Mouse (Mus musculus) adrenal gland, postnatal 25 days (tissue): Measurements from ENCODE around the gene Egr2. TPM values are rescaled to one million over a fixed set of nuclear protein-coding genes. Genes with fewer than 3 reads are reported as not detected.

ENCODE experiments used
- DNase-seq: peaks from one replicate; pipeline ENCODE4 v3.0.0; 2021; ENCODE audit warnings: mixed read lengths
- long read RNA-seq: library from polyadenylated mRNA; stranded (forward); transcript quantifications from one replicate; pipeline ENCODE4 v2.0.0, GENCODE M21; 2021
- total RNA-seq: library from RNA; stranded (reverse); gene quantifications from 2 replicates; pipeline ENCODE4 v1.2.3, GENCODE M21; 2021

Gene Egr2
- 0.39 and 1.5 TPM in 2 replicates for total RNA-seq
- long read RNA-seq, partial matches to known transcripts, result 0 of 1 reads
- long read RNA-seq, other reads (novel, unspliced or antisense), result 0 of 1 reads

DNA sequence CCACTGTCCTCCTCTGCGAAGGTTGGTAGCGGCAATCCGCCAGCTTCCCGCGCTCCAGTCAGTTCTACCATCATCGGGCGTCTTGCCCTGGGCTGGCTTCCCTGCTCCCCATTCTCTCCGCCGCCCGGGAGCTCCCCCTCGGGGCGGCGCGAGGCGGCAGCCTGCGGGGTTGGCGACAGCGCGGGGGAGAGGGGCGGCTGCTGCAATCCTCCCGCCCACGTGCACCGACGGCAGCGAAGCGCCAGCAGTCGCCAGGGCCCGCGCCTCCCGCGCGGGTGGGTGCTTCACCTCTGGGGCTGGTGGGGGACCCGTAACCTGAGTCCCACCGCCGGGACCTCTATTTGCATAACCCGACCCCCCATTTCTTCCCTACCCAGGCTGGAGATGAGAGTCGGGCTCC is at the start of gene Egr2:
Gene Egr2 (plus strand): TSS at position 220 of the 400 bp plus-strand sequence.
- peak; percentile 39 for DNase-seq

DNA sequence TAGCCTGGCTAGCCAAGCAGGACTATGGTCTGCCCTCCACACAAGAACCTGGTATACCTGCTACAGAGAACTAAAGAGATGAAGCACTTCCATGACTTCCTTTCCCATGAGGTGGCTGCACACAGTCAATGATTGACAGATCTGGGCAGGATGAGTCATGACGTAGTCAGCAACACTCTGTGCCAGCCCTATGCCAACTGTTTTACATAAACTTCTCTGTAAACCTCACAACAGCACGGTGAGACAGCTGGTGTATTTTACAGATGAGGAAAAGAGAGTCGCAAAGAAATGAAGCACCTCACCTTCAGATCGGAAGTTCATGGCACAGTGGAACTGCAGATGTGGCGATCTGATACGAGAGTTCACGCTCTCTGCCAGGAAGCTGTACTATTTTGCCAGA is 47.8 kb upstream of the Egr2 start:
- peak; percentile 9 for DNase-seq

DNA sequence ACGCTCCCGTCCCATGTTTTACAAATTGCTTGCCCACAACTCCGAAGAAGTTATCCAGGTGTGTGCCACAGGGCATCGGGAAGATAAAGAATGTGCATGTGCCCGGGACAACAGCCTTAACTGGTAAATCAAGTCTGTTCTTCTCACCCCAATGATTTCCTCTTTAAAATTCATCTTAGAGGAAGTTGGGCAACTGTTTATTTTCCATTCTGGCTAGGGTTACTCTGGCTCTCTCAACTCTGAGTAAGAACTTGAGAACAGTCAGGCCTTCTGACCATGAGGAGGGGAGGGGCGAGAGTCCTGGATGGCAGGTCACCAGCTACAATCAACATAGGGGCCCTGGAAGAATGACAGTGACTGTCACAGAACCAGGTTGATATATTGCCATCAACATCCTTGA is 45.4 kb upstream of the Egr2 start:
- no peak for DNase-seq

GRCm38 (mm10) chr10:67490632-67491031 is 44.6 kb upstream of the Egr2 start:
- DNase-seq, result no peak

GRCm38 (mm10) chr10:67492161-67492571 is 43.1 kb upstream of the Egr2 start:
- DNase-seq, result no peak

GRCm38 (mm10) chr10:67493556-67493955 is 41.7 kb upstream of the Egr2 start:
- DNase-seq, result no peak

DNA sequence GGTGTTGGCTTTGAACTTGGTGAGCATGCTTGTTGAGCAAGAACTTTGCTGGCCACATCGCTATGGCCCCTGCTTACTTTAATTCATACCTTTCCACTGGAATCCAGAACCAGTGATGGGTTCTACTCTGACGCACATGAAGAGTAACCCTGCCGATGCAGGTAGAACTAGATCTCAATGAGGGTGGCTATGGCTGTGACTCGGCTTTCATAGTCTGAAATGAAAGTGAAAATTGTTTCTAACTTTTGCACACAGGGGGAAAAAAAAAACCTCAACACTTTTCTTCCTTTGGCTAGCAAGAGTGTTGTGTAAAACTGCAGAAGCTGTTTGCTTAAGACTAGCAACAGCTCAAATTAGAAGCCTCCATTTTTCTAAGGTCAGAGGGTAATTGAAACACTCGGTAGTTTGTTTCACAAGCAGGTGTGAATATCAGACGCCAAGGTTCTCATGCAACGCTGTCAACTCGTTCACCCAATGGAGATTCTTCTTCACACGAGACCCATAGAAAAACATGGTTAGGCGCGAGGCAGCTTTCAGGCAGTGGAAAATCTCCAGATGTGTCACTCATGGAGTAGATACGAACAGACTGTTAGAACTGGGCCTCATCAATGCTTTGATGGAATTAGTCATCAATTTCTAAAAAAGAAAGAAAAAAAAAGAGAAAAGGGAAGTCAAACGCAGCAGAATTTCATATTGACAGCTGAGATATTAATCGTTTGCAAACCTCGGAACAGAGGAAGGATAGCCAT is 38.0 kb upstream of the Egr2 start:
- DNase-seq, result no peak

- no peak for DNase-seq
Measured at GRCm38 (mm10) chr10:67497951-67498350, 37.3 kb upstream of the Egr2 start.

DNA sequence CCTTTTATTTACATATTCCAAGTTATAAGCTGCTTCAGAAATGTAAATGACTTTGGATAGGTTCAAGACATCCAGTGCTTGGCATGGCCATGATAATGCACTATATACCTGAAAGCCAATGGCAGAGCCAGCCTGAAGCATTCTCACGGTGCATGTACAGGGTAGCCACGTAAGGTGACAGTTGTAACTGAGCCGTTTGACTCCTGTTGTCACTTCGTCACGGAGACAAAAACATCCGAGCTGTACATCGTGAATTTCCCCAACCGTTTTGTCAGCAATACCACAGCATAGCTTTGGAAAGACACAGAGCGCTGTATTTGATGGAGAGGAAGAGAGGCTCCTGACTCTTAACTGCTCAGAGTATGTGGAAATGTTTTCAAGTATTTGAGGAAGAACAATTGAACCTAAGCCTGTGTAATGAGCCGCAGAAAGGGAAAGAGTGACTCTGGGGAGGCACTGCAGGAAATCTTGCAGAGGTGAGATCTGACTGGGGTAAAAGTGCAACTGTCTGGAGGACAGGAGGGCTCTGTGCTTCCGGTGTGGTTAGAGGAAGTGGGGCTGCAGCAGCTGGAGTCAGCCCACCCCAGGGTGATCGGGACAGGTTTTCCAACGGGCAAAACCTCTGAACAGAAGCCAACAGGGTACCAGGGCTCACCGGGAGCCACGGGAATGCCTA is 31.8 kb upstream of the Egr2 start:
- DNase-seq, result no peak

GRCm38 (mm10) chr10:67504046-67504445 is 31.2 kb upstream of the Egr2 start:
- DNase-seq, result no peak

- DNase-seq, result no peak
Measured at GRCm38 (mm10) chr10:67505248-67505647, 30.0 kb upstream of the Egr2 start.

DNA sequence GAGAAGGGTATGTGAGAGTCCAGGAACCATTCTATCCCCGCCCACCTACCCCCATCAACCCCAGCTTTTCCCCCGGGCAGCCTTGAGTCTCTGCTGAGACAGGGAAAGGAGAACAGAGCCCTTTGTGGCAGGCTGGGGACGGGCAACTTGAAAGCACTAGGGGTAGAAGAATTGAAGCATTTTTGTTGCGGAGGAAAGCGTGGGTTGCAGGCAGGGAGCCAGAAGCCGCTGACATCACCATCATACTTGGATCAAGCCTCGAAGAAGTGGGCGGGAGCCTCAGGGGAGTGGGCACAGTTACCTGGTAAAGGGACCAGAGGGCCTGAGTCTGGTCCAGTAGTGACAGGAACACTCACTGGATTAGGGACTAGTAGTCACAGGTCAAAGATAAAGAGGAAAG is 23.1 kb upstream of the Egr2 start:
- DNase-seq, result no peak

- no peak for DNase-seq
Measured at GRCm38 (mm10) chr10:67512871-67513270, 22.4 kb upstream of the Egr2 start.

GRCm38 (mm10) chr10:67518733-67519132 is 16.5 kb upstream of the Egr2 start:
- no peak for DNase-seq

GRCm38 (mm10) chr10:67524130-67524529 is 11.1 kb upstream of the Egr2 start:
- DNase-seq, result no peak

DNA sequence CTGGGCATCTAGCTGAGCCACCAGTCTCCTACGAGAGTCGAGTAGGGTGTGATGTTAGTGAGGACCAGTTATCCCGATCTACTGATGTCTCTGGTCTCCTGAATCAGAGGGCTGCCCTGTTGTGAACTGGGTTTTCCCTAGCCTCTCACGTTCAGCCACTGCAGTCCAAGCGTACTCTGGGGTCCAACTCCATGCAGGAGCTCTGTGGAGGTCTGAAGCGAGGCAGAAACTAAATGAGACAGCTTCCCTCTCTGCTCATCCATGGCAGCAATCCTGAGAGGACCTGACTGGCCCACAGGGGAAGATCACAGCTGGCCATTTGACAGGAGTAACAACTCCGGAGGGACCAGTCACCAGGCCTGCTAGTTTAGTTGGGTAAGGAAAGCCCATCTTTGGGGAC is 10.6 kb upstream of the Egr2 start:
- DNase-seq, result no peak

DNA sequence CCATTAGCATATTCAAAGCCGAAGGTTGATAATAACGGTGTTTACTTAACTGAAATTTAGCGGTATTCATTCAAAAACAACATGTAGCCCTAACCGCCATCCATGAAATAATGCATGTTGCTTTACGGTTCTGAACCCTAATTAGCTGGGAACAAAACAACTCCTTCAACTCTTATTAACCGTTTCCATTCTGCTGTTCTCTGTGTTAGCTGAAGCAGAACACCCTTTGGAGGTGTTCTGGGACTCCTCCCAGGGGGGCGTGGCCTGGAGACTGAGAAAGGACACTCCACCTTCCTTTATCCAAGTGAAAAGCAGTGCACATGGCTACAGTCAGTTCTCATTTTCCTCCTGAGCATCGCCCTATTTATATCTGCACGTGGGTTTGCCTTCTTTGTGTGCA is 8.8 kb upstream of the Egr2 start:
- DNase-seq, result no peak

- DNase-seq, result no peak
Measured at GRCm38 (mm10) chr10:67529769-67530168, 5.5 kb upstream of the Egr2 start.

GRCm38 (mm10) chr10:67535972-67536371 is 697 bp downstream of the Egr2 start:
- DNase-seq, result peak; percentile 83

GRCm38 (mm10) chr10:67536621-67537141 is 1.4 kb downstream of the Egr2 start:
- DNase-seq, result peak; percentile 37

GRCm38 (mm10) chr10:67537151-67537994 is 2.1 kb downstream of the Egr2 start:
- DNase-seq, result peak; percentile 84

- DNase-seq, result no peak
Measured at GRCm38 (mm10) chr10:67538106-67538505, 2.8 kb downstream of the Egr2 start.
